Mouse (Mus musculus): Measurements from ENCODE around the gene T2.

T2 gene

DNA sequence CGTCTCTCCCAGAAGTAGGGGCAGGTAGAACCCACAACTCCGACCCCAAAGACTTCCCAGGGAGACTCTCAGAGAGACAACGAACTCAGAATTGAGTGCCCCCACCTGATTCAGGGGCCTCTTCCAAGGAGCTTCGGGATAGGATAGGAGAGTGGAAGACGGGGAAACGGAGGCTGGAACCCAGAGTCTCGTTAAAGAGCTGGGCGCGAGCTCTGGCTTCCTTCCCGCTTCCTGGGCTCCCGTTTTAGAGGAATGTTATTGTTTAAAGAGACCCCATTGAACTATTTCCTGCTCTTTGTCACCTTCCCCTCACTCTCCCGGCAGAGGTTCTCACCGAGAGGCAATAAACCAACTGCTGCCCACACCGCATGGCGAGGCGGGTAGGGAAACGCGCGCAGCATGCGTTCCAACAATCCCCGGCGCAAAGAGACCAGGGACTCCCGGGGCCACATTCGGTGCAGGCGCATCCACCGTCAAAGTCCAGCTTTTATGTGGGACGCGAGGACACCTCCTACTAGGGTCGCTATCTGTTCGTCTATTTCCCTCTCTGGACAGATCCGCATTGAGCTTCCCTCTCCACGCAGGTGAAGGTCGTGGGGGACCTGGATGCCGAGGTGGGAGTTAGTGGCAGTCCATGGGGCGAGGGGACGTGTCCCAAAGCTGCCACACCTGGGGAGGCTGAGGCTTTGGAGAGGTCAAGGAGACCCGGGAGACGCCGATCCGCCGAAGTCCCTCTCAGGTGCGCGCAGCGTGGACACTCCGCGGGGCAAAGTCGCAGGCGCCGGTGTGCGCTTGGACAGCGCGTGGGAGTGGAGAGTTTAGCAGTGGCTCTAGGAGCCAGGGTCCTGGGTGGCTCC is 77.6 kb downstream of the T2 start:
- ChIA-PET POLR2A (interaction anchor here in 2 of 4 experiments (0.6 to 1.9 kb wide), 6 partner anchors 8 to 428 kb away, joined by 3 to 4 read pairs (median 3); no protein-coding TSS in a partner anchor), CTCF (interaction anchor here in 3 of 4 experiments (0.7 to 2.7 kb wide), 4 partner anchors 11 to 61 kb away, joined by 3 to 8 read pairs (median 5); no protein-coding TSS in a partner anchor)

DNA sequence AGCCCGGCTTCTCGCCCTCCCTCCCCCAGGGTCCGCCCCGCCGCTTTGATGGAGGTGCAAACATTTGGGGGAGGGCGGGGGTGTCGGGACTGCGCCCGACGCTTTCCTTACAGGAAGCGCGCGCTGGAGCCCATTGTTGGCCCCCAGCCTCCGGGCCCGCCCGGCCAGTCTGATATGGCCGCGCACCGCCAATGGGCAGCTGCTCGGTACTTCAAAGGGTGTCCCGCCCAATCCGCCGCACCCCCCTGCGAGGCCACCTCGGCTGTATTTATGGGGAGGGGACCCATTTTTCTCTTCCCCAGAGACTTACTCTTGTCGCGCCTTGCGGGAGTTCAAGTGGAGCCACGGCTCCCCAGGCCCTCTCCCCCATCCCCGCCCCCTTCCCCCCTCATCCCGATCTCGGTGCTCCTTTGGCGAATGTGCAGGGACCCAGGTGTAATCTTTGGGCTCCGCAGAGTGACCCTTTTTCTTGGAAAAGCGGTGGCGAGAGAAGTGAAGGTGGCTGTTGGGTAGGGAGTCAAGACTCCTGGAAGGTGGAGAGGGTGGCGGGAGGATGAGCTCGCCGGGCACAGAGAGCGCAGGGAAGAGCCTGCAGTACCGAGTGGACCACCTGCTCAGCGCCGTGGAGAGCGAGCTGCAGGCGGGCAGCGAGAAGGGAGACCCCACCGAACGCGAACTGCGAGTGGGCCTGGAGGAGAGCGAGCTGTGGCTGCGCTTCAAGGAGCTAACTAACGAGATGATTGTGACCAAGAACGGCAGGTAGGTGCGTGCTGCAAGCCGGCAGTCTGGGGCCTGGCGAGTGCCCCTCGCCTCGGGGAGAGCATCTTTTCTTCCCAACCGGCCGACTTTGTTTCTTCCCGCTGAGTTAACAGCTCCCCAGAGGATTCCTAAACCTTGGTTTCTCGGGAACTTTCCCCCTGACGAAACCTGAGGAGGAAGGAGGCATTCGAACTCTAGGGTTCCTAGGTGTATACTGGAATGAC is 78.5 kb downstream of the T2 start, which contains the start of gene T:
Gene T (plus strand): TSS at position 446 of the 983 bp plus-strand sequence.
- ChIA-PET POLR2A (interaction anchor here in 2 of 4 experiments (0.7 to 1.9 kb wide), 5 partner anchors 31 to 266 kb away, joined by 3 to 6 read pairs (median 4); no protein-coding TSS in a partner anchor), CTCF (interaction anchor here in 3 of 4 experiments (1.0 to 2.7 kb wide), 5 partner anchors 11 to 27 kb away, joined by 3 to 8 read pairs (median 4); no protein-coding TSS in a partner anchor)

DNA sequence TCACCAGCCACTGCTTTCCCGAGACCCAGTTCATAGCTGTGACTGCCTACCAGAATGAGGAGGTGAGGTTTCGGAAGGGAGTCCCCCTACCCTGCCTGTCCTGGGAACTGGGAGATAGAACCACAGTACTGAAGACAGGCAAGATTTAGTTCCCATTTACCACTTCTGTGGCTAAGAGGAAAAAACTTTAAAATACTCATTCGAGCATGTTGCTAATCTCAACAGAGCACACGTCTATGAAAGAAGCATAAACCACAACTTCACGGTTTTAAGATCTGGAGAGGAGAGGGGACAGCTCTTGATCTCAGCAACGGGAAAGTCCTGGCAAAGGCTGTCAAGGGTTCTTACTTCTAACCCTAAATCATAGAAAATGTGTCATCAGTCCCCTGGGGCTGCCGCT is 80.4 kb downstream of the T2 start:
- POLR2A ChIA-PET: no interaction called here
- CTCF ChIA-PET: no interaction called here

DNA sequence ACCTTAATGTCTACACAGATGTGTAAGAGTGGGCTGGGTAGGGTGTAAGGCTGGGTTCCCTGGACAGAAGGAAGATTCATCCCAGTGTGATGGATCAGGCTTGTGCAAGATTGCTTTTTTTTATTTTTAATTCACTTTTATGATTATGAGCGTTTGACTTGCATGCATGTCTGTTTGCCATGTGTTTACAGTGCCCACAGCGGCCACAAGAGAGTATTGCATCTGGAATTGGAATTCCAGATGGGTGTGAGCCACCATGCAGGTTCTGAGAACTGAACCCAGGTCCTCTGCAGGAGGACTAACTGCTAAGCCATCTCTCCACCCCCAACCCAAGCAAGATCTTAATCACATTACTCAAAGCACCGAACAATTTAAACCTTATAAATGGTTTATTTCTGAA is 88.3 kb downstream of the T2 start:
- POLR2A ChIA-PET: no interaction called here
- CTCF ChIA-PET: no interaction called here

DNA sequence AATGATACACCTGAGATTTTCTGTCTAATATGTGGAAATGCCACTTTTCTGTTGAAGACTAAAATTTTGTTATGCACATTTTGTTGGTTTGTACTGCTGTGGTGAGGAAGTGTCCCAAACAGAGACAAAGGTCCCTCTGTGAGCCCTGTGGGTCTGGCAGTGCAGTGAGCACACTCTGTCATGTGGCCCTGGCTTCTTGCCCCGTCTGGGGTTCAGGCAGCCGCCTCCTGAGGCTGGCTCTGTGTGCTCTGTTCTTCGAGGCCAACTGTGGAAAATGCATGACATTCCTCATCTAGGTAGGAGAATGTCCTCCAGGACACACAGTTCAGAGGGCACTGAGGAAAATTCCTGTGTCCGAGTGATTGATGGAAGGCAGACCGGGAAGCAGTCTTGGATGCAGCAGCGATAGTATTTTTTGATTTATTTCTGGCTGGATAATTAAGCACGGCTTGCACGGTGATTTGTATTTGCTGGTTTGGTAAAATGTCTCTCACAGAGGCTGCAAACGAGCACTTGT is 91.9 kb downstream of the T2 start:
- CTCF ChIA-PET: interaction anchor here in 2 of 4 experiments (1.3 kb wide), 3 partner anchors 14 to 21 kb away, joined by 4 to 5 read pairs (median 4); no protein-coding TSS in a partner anchor

DNA sequence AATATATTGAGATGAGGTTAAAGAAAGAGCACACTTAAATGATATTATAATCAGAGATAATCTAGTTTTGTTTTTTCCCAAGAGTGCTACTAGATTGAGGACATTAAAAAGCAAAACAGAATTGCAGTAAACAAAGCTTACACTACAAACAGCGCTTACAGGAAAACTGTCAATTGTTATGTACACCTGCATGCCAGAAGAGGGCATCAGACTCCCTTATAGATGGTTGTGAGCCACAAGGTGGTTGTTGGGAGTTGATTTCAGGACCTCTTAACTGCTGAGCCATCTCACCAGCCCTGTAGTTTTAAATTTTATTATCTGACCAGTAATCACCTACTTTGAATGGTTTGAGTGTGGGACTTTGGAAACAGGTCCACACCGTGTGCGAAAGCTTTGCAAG is 92.5 kb downstream of the T2 start:
- POLR2A ChIA-PET: interaction anchor here in 1 of 4 experiments (0.8 to 1.0 kb wide), 2 partner anchors 9 to 164 kb away, joined by 3 read pairs; no protein-coding TSS in a partner anchor
- CTCF ChIA-PET: interaction anchor here in 2 of 4 experiments (1.3 kb wide), 2 partner anchors 13 to 21 kb away, joined by 4 to 5 read pairs; no protein-coding TSS in a partner anchor

More for the DNA sequence above, 91.9 kb downstream of the T2 start:
- POLR2A ChIA-PET: interaction anchor here in 1 of 4 experiments (0.8 kb wide), 1 partner anchor 163 kb away, joined by 3 read pairs; no protein-coding TSS in a partner anchor

DNA sequence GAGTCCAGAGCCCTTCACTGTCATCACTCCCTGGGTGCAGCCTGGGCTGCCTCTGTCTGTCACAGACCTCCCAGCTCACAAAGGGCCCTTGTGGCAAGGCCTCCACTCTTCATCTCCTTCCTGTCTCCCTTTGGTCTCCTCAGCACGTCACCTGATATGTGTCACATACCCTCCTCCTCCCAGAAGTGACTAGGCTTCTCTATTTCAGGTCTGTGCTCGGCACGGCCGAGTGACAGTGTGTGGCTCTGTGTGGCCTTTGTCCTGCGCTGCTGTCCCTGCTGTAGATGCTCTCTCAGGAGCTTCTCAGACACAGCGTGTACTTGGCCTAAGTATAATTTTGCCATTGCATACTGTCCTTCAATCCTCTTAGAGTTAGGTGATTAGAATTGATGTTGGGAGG is 99.4 kb downstream of the T2 start:
- POLR2A ChIA-PET: interaction anchor here in 1 of 4 experiments (0.6 kb wide), 1 partner anchor 835 kb away, joined by 3 read pairs; no protein-coding TSS in a partner anchor

DNA sequence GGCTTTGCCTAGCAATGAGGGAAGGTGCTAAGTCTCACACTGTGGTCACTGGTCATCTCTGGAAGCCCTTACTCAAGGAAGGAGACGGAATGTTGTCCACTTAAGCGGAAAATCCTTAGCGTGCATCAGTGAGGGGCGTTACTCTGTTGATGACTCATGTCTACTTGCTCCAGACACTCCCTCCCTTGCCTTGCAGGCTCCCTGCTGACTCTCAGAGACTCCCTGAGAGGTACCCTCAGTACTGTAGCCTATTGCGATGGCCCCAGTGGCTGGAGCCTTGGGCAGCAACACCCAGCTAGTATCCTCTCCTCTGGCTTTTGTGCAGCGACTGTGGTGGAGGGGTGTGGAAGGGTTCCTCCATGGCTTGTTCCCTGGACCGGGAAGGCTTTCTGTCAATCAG is 99.8 kb downstream of the T2 start:
- POLR2A ChIA-PET: no interaction called here
- CTCF ChIA-PET: no interaction called here

More for the DNA sequence above, 99.4 kb downstream of the T2 start:
- CTCF ChIA-PET: no interaction called here

DNA sequence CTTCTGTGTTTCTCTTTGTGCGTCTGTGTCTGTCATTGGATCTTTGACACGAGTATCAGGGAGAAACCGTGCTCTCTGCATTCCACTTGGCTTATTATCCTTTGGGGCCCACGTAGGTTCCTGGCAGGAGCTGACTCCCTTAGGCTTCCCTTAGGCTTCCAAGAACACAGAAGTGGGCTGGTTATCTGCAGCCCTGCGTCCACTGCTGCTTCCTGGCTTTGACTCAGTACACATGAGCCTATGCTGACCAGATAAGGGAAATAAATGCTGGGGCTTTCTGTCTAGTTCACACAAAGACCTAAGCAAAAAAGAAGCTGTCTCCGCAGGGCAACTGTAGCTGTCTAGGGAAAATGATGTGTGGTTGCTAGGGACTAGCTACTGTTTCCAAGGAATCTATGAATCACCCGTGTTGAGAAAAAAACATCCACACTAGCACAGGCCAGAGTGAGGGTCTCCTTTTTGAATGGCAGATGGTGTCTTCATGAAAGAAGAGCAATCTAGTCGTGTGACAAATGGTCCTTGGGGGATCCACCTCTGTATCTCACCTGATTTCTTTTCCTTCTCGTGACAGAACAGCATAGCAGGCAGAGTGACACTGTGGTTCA is 101.2 kb downstream of the T2 start:
- CTCF ChIA-PET: no interaction called here
- POLR2A ChIA-PET: interaction anchor here in 1 of 4 experiments (0.6 kb wide), 1 partner anchor 81 kb away, joined by 3 read pairs; no protein-coding TSS in a partner anchor

DNA sequence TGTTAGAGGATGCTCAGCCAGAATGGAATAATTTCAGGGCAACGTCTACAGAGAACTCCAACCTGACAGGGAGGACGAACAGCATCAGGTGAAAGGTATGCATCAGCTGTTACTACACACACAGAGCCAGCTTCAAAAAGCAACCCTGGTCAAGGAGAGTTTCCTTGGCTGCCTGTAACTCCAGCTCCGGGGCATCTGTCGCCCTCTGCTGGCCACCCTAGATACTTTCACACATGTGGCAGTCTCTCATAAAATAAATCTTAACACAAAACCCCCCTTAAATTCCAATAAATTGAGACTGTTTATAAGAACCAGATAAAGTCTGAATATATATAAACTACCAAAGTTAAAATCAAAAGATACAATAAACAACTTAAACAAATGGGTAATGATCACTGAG is 105.8 kb downstream of the T2 start:
- ChIA-PET POLR2A (no interaction called here), CTCF (interaction anchor here (0.5 to 1.5 kb wide), 39 partner anchors 8 to 1856 kb away, joined by 3 to 8 read pairs (median 3); partner anchors contain the start of genes T (in 2 of the 4) and Pabpc6 (in 1 of the 4))

DNA sequence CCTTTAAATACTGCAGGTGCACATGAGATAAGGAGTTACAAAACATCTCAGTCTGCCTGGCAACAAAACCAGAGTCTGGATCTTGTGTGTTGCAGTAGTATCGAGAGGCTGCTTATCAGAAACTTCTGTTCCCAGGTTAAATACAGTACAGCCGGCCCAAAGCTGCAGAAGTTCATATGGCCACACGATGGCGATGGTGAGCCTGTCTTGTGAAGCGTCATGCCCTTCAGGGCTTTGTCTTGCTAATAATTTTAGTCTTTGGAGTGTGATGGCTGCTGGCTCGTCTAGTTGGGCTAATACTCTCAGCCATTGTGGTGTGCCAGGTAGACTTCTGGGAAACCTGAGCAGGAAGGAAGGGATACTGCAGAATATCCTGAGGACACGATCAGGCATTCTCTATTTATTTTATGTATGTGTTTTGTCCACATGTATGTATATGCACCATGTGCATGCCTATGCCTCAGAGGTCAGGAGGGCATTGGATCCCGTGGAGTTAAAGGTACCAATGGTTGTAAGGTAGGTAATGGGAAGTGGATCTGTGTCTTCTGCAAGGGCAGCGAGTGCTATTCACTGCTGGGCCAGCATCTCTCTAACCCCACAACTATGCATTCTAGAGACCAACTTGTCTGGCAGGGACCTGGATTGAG is 107.8 kb downstream of the T2 start:
- ChIA-PET POLR2A (interaction anchor here in 3 of 4 experiments (0.5 to 1.0 kb wide), 3 partner anchors 200 to 1032 kb away, joined by 3 read pairs; no protein-coding TSS in a partner anchor), CTCF (interaction anchor here in 2 of 4 experiments (0.5 to 1.5 kb wide), 18 partner anchors 10 to 591 kb away, joined by 3 to 6 read pairs (median 3); no protein-coding TSS in a partner anchor)

DNA sequence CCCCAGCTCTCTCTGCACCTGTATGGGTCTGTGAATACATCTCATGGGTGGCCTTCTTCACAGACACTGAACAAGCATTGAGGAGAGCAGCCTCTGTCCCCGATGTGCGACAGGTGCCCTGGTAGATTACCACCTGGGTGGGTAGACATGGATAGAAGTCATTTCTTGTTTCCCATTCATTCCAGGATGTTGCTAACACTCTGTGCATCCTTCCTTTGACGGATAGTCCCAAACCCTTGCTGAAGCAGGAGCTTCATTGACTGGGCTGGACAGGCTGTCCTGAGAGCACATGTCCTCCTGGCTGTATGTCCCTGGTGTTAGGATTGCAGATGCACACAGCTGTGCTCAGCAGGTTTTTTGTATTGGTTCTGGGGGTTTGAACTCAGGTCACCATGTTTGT is 112.0 kb downstream of the T2 start:
- POLR2A ChIA-PET: interaction anchor here in 2 of 4 experiments (0.6 to 0.7 kb wide), 2 partner anchors 37 to 122 kb away, joined by 3 read pairs; no protein-coding TSS in a partner anchor
- CTCF ChIA-PET: interaction anchor here in 2 of 4 experiments (0.9 to 2.5 kb wide), 9 partner anchors 8 to 132 kb away, joined by 3 to 17 read pairs (median 3); no protein-coding TSS in a partner anchor

DNA sequence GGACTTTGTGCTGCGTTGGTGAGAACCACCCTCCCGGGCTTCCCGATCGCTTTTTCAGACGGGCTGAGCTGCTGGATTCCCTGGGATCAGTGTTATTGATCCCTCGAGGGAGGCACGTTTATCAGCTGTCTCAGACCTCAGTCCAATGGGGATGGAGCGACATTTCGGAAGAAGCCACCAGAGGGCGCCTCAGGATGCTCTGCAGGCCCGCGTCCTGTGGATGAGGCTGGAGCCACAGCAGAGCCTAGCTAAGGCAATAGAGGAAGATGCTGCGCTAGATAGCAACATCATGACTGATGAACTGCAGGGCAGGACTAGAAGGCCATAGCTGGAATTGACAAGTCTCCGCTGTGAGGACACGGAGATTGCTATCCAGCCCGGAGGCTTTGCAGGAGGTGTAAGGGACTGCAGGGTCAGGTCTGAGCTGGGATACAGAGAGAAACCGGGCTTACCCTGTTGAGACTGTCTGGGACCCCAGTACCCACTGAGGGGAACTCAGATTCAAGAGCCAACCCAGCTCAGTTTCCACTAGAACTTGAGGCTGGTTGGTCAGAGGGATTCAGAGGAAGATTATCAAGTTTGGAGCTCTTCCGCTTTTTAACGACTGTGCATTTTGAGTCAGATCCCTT is 113.0 kb downstream of the T2 start:
- CTCF ChIA-PET: interaction anchor here (0.5 to 2.5 kb wide), 38 partner anchors 9 to 492 kb away, joined by 3 to 17 read pairs (median 3); no protein-coding TSS in a partner anchor
- POLR2A ChIA-PET: interaction anchor here in 1 of 4 experiments (0.7 kb wide), 1 partner anchor 124 kb away, joined by 3 read pairs; no protein-coding TSS in a partner anchor
